Mouse (Mus musculus): ENCODE data around the gene Elmo1.

DNA sequence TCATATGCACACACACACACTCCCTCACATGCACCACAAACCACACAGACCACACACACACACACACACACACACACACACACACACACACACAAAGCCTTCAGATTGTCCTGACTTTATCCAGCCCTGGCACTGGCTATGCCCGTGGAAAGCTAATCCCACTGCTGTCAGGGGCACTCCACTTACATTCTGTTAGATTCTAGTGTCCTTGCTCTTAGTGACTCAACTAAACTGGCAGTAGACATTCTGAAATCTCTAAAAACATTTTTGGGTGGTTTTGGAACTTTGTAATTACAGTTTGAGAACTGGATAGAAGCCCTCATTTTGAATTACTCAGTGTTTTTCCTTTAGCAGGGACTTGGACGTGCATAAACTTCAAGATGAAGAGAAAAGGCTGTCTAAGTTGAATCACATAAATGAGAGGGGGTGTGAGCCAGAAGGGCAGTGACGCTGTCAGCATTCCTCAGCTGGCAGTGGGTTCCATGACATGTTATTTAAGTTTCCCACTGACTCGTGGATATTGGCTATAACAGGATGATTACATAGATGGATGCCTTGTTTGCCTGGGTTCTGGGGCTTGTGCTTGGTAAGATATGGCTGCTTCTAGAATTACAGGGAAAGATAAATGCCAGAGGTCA is 127.2 kb downstream of the Elmo1 start:
- TF ChIP-seq POLR2A (IDR thresholded peaks at IDR 0.05; ENCODE audit: insufficient read length, low read depth) = no peak
- TF ChIP-seq MYOD1 (IDR thresholded peaks at IDR 0.05; ENCODE audit: control insufficient read depth in 1 of 3, insufficient read length in 2 of 3, low read depth in 2 of 3) = no peak
- no peak for TF ChIP-seq USF1 (IDR thresholded peaks at IDR 0.05; ENCODE audit: low read depth)
- no peak for TF ChIP-seq CEBPB (IDR thresholded peaks at IDR 0.05; ENCODE audit: insufficient read depth, poor library complexity, severe bottlenecking)
- no peak for TF ChIP-seq TCF12 (IDR thresholded peaks at IDR 0.05; ENCODE audit: insufficient read depth, poor library complexity, severe bottlenecking)
- TF ChIP-seq MYOG (IDR thresholded peaks at IDR 0.05; ENCODE audit: control insufficient read depth in 1 of 3, insufficient read depth in 1 of 3, insufficient read length in 2 of 3, low read depth in 2 of 3) = no peak
- TF ChIP-seq E2F4 (IDR thresholded peaks at IDR 0.05; ENCODE audit: insufficient read depth) = no peak
- TF ChIP-seq MAX (IDR thresholded peaks at IDR 0.05; ENCODE audit: low read depth) = no peak
- no peak for TF ChIP-seq REST (IDR thresholded peaks at IDR 0.05; ENCODE audit: insufficient read depth, insufficient read length)
- no peak for TF ChIP-seq POLR2AphosphoS2 (IDR thresholded peaks at IDR 0.05; ENCODE audit: insufficient read length, low read depth)
